Mouse (Mus musculus) limb, embryonic 14.5 days (tissue): Measurements from ENCODE around the gene Macrod2. TPM values are rescaled to one million over a fixed set of nuclear protein-coding genes. Genes with fewer than 3 reads are reported as not detected.

Experiments used
- ATAC-seq: fragments of 200-750 bp; cut with Nextera tagmentation; 2 replicates; pipeline ENCODE4 v1.8.0; 2017; ENCODE audit warnings: low read depth, moderate number of reproducible peaks, moderate TSS enrichment; ENCODE audit not compliant: low FRiP score
- DNase-seq: peaks from one replicate; pipeline ENCODE4 v3.0.0-alpha.2; 2015; ENCODE audit warnings: low spot score
- H3K27ac ChIP-seq: fragments of 300-500 bp; sonication (generic); replicated peaks from 2 replicates; pipeline ENCODE4 v1.5.1; 2014; ENCODE audit warnings: low read depth, mild to moderate bottlenecking, low read length, moderate library complexity, mixed read lengths
- H3K27me3 ChIP-seq: fragments of 300-500 bp; sonication (generic); 2 replicates; pipeline ENCODE4 v1.6.1; 2014; ENCODE audit warnings: low read length, mixed read lengths; ENCODE audit not compliant: control insufficient read depth, insufficient read depth
- H3K36me3 ChIP-seq: fragments of 300-500 bp; sonication (generic); 2 replicates; pipeline ENCODE4 v1.6.1; 2014; ENCODE audit warnings: mild to moderate bottlenecking, low read length, moderate library complexity, mixed read lengths; ENCODE audit not compliant: control insufficient read depth, insufficient read depth
- H3K4me1 ChIP-seq: fragments of 300-500 bp; sonication (generic); 2 replicates; pipeline ENCODE4 v1.6.1; 2014; ENCODE audit warnings: antibody characterized with exemption, low read length, mixed read lengths; ENCODE audit not compliant: control insufficient read depth, insufficient read depth
- H3K4me2 ChIP-seq: fragments of 300-500 bp; sonication (generic); replicated peaks from 2 replicates; pipeline ENCODE4 v1.6.1; 2014; ENCODE audit warnings: low read depth, mild to moderate bottlenecking, low read length, moderate library complexity; ENCODE audit not compliant: severe bottlenecking
- H3K4me3 ChIP-seq: fragments of 300-500 bp; sonication (generic); replicated peaks from 2 replicates; pipeline ENCODE4 v1.5.1; 2014; ENCODE audit warnings: low read length
- H3K9ac ChIP-seq: fragments of 300-500 bp; sonication (generic); 2 replicates; pipeline ENCODE4 v1.6.1; 2014; ENCODE audit warnings: mild to moderate bottlenecking, low read depth, low read length, moderate library complexity; ENCODE audit not compliant: severe bottlenecking
- H3K9me3 ChIP-seq: fragments of 300-500 bp; sonication (generic); 2 replicates; pipeline ENCODE4 v1.6.1; 2016; ENCODE audit warnings: low read length; ENCODE audit not compliant: control insufficient read depth
- POLR2A ChIP-seq: fragments of 200-500 bp; IDR thresholded peaks from 2 replicates; pipeline ENCODE4 v1.8.0; 2012; ENCODE audit warnings: inconsistent platforms, mild to moderate bottlenecking, moderate library complexity, borderline replicate concordance; ENCODE audit not compliant: insufficient read depth, insufficient read length; ENCODE audit errors: extremely low read depth
- WGBS: fragments of 180-500 bp; shearing (Covaris S2); extraction: QIAGEN DNeasy Blood & Tissue Kit; methylation state at CpG from one replicate; pipeline ENCODE4 v1.1.7; 2014; 5-methylcytosine and 5-hydroxymethylcytosine counted together
- polyA plus RNA-seq, 2 experiments: library from polyadenylated mRNA; depleted of rRNA in 1 of 2; stranded (reverse) in 1 of 2; unstranded in 1 of 2; fragments of >200 nt; fragmentation: Nextera tagmentation in 1 of 2; extraction: Ambion mirVana in 1 of 2; gene quantifications; 2 replicates each; pipeline versions ENCODE4 v1.2.1 to v1.2.3; 2012 to 2014

The Macrod2 gene
- polyA plus RNA-seq, 2 experiments, result 8.5 to 24.5 TPM

GRCm38 (mm10) chr2:141231011-141231668 is 836.0 kb downstream of the Macrod2 start:
- no peak for TF ChIP-seq POLR2A
- no peaks in the 10 kb centered on the region for H3K27me3 ChIP-seq
- no peaks in the 10 kb centered on the region for H3K9me3 ChIP-seq
- H3K4me1 ChIP-seq, result peaks cover 20% of the 10 kb centered on the region
- DNase-seq, result no peak
- no peak for ATAC-seq
- no peak overlapping the region for H3K27ac ChIP-seq
- no peak overlapping the region for H3K4me3 ChIP-seq
- no peaks in the 10 kb centered on the region for H3K36me3 ChIP-seq
- H3K9ac ChIP-seq, result no peak overlapping the region
- 18% methylated on average over 16 of the region's 16 CpGs for WGBS
- H3K4me2 ChIP-seq, result peak overlapping the region; percentile 15

GRCm38 (mm10) chr2:141234306-141234705 is 839.2 kb downstream of the Macrod2 start:
- H3K9ac ChIP-seq, result no peak overlapping the region
- no peak overlapping the region for H3K4me2 ChIP-seq
- H3K4me3 ChIP-seq, result no peak overlapping the region
- no peaks in the 10 kb centered on the region for H3K36me3 ChIP-seq
- H3K4me1 ChIP-seq, result peaks cover 22% of the 10 kb centered on the region
- H3K27ac ChIP-seq, result peak overlapping the region; percentile 53; the same call in 1 of the 2 replicates
- WGBS, result 15% methylated on average over 8 of the region's 8 CpGs
- no peaks in the 10 kb centered on the region for H3K9me3 ChIP-seq
- no peaks in the 10 kb centered on the region for H3K27me3 ChIP-seq
- TF ChIP-seq POLR2A, result no peak
- ATAC-seq (peak; percentile 88), DNase-seq (peak; percentile 75)

GRCm38 (mm10) chr2:141234724-141235453 is 839.8 kb downstream of the Macrod2 start:
- no peaks in the 10 kb centered on the region for H3K9me3 ChIP-seq
- DNase-seq (peak; percentile 16), ATAC-seq (peak; percentile 31; the same call in 1 of the 2 replicates)
- H3K4me3 ChIP-seq, result no peak overlapping the region
- no peak overlapping the region for H3K9ac ChIP-seq
- TF ChIP-seq POLR2A, result no peak
- no peak overlapping the region for H3K4me2 ChIP-seq
- WGBS, result 4% methylated on average over 5 of the region's 5 CpGs
- peak overlapping the region; percentile 53; the same call in 1 of the 2 replicates for H3K27ac ChIP-seq
- no peaks in the 10 kb centered on the region for H3K27me3 ChIP-seq
- peaks cover 19% of the 10 kb centered on the region for H3K4me1 ChIP-seq
- no peaks in the 10 kb centered on the region for H3K36me3 ChIP-seq

- ATAC-seq, result no peak
- H3K4me2 ChIP-seq, result no peak overlapping the region
- no peaks in the 10 kb centered on the region for H3K4me1 ChIP-seq
- H3K27me3 ChIP-seq, result no peaks in the 10 kb centered on the region
- no peak overlapping the region for H3K4me3 ChIP-seq
- 78% methylated on average over 2 of the region's 2 CpGs for WGBS
- H3K9ac ChIP-seq, result no peak overlapping the region
- no peak overlapping the region for H3K27ac ChIP-seq
- no peaks in the 10 kb centered on the region for H3K36me3 ChIP-seq
- DNase-seq, result no peak
- H3K9me3 ChIP-seq, result no peaks in the 10 kb centered on the region
- no peak for TF ChIP-seq POLR2A
Observed at GRCm38 (mm10) chr2:141247680-141248079, 852.6 kb downstream of the Macrod2 start.

GRCm38 (mm10) chr2:141264582-141264981 is 869.5 kb downstream of the Macrod2 start:
- no peak overlapping the region for H3K4me3 ChIP-seq
- no peaks in the 10 kb centered on the region for H3K27me3 ChIP-seq
- H3K9me3 ChIP-seq, result no peaks in the 10 kb centered on the region
- H3K27ac ChIP-seq, result no peak overlapping the region
- H3K4me2 ChIP-seq, result no peak overlapping the region
- DNase-seq, result no peak
- no peak overlapping the region for H3K9ac ChIP-seq
- TF ChIP-seq POLR2A, result no peak
- no peaks in the 10 kb centered on the region for H3K36me3 ChIP-seq
- no peak for ATAC-seq
- no peaks in the 10 kb centered on the region for H3K4me1 ChIP-seq
- 73% methylated on average over 4 of the region's 4 CpGs for WGBS
